In genomic region chr4:125145213-125145612, GRCm38 (mm10) we compare ENCODE assay signal across 12 mouse cellular contexts. TPM values are rescaled to one million over a fixed set of nuclear protein-coding genes. Genes with fewer than 3 reads are reported as not detected.
DNase-seq lines count a peak whose midpoint lies in the region; ATAC-seq and TF ChIP-seq lines count a peak whose summit lies in the region.
"Had no signal": no experiment of that assay in that cellular context is flagged by ENCODE, and none has a peak within 500 bp of the region (broad histone marks: within the 10 kb centered on the region; RNA-seq: fewer than 3 reads in every experiment).

No protein-coding gene starts in this region.

- no peaks in the 10 kb centered on the region for H3K27me3 ChIP-seq in heart, adult 2 months (ENCODE audit: control insufficient read depth, insufficient read depth, low read length)
- H3K27me3 ChIP-seq in heart, embryonic 11.5 days (ENCODE audit: control insufficient read depth, insufficient read depth, low read length), result peaks cover 30% of the 10 kb centered on the region
- H3K27me3 ChIP-seq in lung, postnatal 0 days (replicated peaks; ENCODE audit: insufficient read depth, low read length), result no peaks in the 10 kb centered on the region
- H3K27me3 ChIP-seq in forebrain, embryonic 10.5 days (ENCODE audit: poor library complexity, severe bottlenecking), result peaks cover 43% of the 10 kb centered on the region

- intact Hi-C loops in heart, adult 2 months (cut with DNase I), result no loop called here

- no peak overlapping the region for H3K27ac ChIP-seq in heart, adult 2 months
- no peak overlapping the region for H3K27ac ChIP-seq in heart, embryonic 11.5 days (ENCODE audit: low read depth, low read length)
- no peak overlapping the region for H3K27ac ChIP-seq in lung, postnatal 0 days (ENCODE audit: low read length)
- no peak overlapping the region for H3K27ac ChIP-seq in forebrain, embryonic 10.5 days

- peak; percentile 49 to 72 for DNase-seq in heart, adult 2 months
- DNase-seq in 416B (ENCODE audit: low read depth), result peak; percentile 94
- DNase-seq in adrenal gland, postnatal 25 days, result peak; percentile 29
- peak; percentile 46 for DNase-seq in lung, postnatal 0 days (ENCODE audit: low spot score)
- DNase-seq in thymus, postnatal 25 days, result no peak
- DNase-seq in frontal cortex, postnatal 10 days (ENCODE audit: low spot score in 2 of 2), result no peak
- no peak for DNase-seq in forebrain, embryonic 10.5 days (ENCODE audit: extremely low spot score, low spot score)
- DNase-seq: thymus, postnatal 14 days had no signal

- H3K79me2 ChIP-seq in heart, adult 2 months (replicated peaks; ENCODE audit: control insufficient read depth, insufficient read depth, low read length), result no peaks in the 10 kb centered on the region

- no peak for TF ChIP-seq POLR2A in heart, adult 2 months (IDR thresholded peaks at IDR 0.05; ENCODE audit: insufficient read depth, low read depth, low read length)

- no peak for TF ChIP-seq EP300 in heart, adult 2 months (IDR thresholded peaks at IDR 0.05; ENCODE audit: insufficient read depth, low read depth, low read length)
- TF ChIP-seq EP300 in lung, postnatal 0 days (IDR thresholded peaks at IDR 0.05), result no peak

- H3K36me3 ChIP-seq in heart, adult 2 months (ENCODE audit: control insufficient read depth, insufficient read depth, low read length), result no peaks in the 10 kb centered on the region
- H3K36me3 ChIP-seq in heart, embryonic 11.5 days (ENCODE audit: control insufficient read depth, insufficient read depth, low read length), result no peaks in the 10 kb centered on the region
- H3K36me3 ChIP-seq in lung, postnatal 0 days (ENCODE audit: insufficient read depth, low read length), result no peaks in the 10 kb centered on the region
- H3K36me3 ChIP-seq in forebrain, embryonic 10.5 days (replicated peaks), result no peaks in the 10 kb centered on the region

- no peak overlapping the region for H3K4me3 ChIP-seq in heart, adult 2 months
- H3K4me3 ChIP-seq in heart, embryonic 11.5 days (ENCODE audit: low read depth, low read length), result no peak overlapping the region
- H3K4me3 ChIP-seq in lung, postnatal 0 days (ENCODE audit: low read depth, low read length), result no peak overlapping the region
- no peak overlapping the region for H3K4me3 ChIP-seq in forebrain, embryonic 10.5 days

- no peak overlapping the region for H3K9ac ChIP-seq in heart, adult 2 months (ENCODE audit: low read depth, low read length)
- no peak overlapping the region for H3K9ac ChIP-seq in heart, embryonic 11.5 days (ENCODE audit: low read depth, low read length)
- no peak overlapping the region for H3K9ac ChIP-seq in lung, postnatal 0 days (replicated peaks; ENCODE audit: low read depth)

- H3K4me2 ChIP-seq in heart, embryonic 11.5 days, result no peak overlapping the region
- H3K4me2 ChIP-seq in lung, postnatal 0 days (replicated peaks; ENCODE audit: low read depth, low read length), result no peak overlapping the region; the same call in 1 of the 2 replicates

- ATAC-seq in heart, embryonic 11.5 days (replicated peaks; ENCODE audit: insufficient number of reproducible peaks, low FRiP score, low TSS enrichment), result no peak
- ATAC-seq in lung, postnatal 0 days, result peak; percentile 47; the same call in 1 of the 2 replicates
- ATAC-seq: forebrain, embryonic 16.5 days; inflammation-experienced regulatory T-cells, adult 6 months; midbrain, embryonic 16.5 days had no signal

- no peaks in the 10 kb centered on the region; the same call in 1 of the 2 replicates for H3K4me1 ChIP-seq in heart, adult 2 months (ENCODE audit: control insufficient read depth, insufficient read depth, low read length)
- no peaks in the 10 kb centered on the region for H3K4me1 ChIP-seq in heart, embryonic 11.5 days (ENCODE audit: control insufficient read depth, insufficient read depth, low read length)
- H3K4me1 ChIP-seq in lung, postnatal 0 days (ENCODE audit: insufficient read depth, low read depth, low read length), result no peaks in the 10 kb centered on the region
- peaks cover 23% of the 10 kb centered on the region for H3K4me1 ChIP-seq in forebrain, embryonic 10.5 days

- 0 out of 2 replicates have a peak, but pooled peaks cover 3% of the 10 kb centered on the region for H3K9me3 ChIP-seq in heart, embryonic 11.5 days (replicated peaks; ENCODE audit: control insufficient read depth, low read length)
- H3K9me3 ChIP-seq in lung, postnatal 0 days (ENCODE audit: low read length), result no peaks in the 10 kb centered on the region
- H3K9me3 ChIP-seq in forebrain, embryonic 10.5 days, result no peaks in the 10 kb centered on the region

- TF ChIP-seq CTCF in heart, adult 2 months (IDR thresholded peaks at IDR 0.05), result no peak
- no peak for TF ChIP-seq CTCF in lung, postnatal 0 days (IDR thresholded peaks at IDR 0.05)

- WGBS in heart, adult 2 months, result 19% methylated on average over 10 of the region's 10 CpGs
- WGBS in heart, embryonic 11.5 days (ENCODE audit: insufficient replicate concordance), result 20% methylated on average over 10 of the region's 10 CpGs
- WGBS in lung, postnatal 0 days, result 28% methylated on average over 10 of the region's 10 CpGs
- WGBS in forebrain, embryonic 10.5 days, result 39% methylated on average over 10 of the region's 10 CpGs

RNA-seq across cellular contexts. Expression of gene Zc3h12a, which starts 17.6 kb away (rescaled TPM):
- 1 to 10 TPM; 3.0 to 4.8 TPM for total RNA-seq in heart, adult 2 months (2021)
- polyA plus RNA-seq in heart, adult 2 months (2012; rRNA removed), result 5.0 TPM in 2 replicates
- polyA plus RNA-seq in heart, embryonic 11.5 days (2014; fragmentation: Nextera tagmentation; extraction: Ambion mirVana), result 1.1 TPM in 2 replicates
- total RNA-seq in adrenal gland, postnatal 25 days (2021), result 6.8 and 10.8 TPM in 2 replicates
- polyA plus RNA-seq in lung, postnatal 0 days (2015; fragmentation: Nextera tagmentation; extraction: Ambion mirVana), result 1.6 and 2.3 TPM in 2 replicates
- polyA plus RNA-seq in forebrain, embryonic 10.5 days (2016; fragmentation: Nextera tagmentation; extraction: Ambion mirVana), result 0.17 and 0.26 TPM in 2 replicates
- polyA plus RNA-seq: midbrain, embryonic 16.5 days had no signal

Comparison
In these comparisons a context has a peak if more than half of its experiments do, and no peak if none do; other contexts are left out.
1. DNase-seq: peak in heart, adult 2 months (2 of 2), 416B (single experiment), adrenal gland, postnatal 25 days (single experiment) and lung, postnatal 0 days (single experiment); none in thymus, postnatal 25 days (single experiment), frontal cortex, postnatal 10 days (0 of 2) and forebrain, embryonic 10.5 days (single experiment).